Mouse (Mus musculus) cortical plate, adult 2 months (tissue): ENCODE results near the gene Neurl2. TPM values are rescaled to one million over a fixed set of nuclear protein-coding genes. Genes with fewer than 3 reads are reported as not detected.
"Not testable (repeated sequence)": the region's sequence is repeated elsewhere in the genome, so short reads cannot be mapped to it uniquely, and the experiment has no call there.

Source experiments
- H3K27ac ChIP-seq: fragments of 200-500 bp; 2 replicates; pipeline ENCODE4 v1.5.1; 2012; ENCODE audit warnings: low read length, control low read depth, inconsistent platforms; ENCODE audit not compliant: insufficient read depth
- H3K4me1 ChIP-seq: fragments of 200-500 bp; 2 replicates; pipeline ENCODE4 v1.6.1; 2011; ENCODE audit warnings: low read length; ENCODE audit not compliant: control insufficient read depth, insufficient read depth
- H3K4me3 ChIP-seq: fragments of 200-500 bp; 2 replicates; pipeline ENCODE4 v1.5.1; 2011; ENCODE audit warnings: mild to moderate bottlenecking, low read length, control low read depth; ENCODE audit not compliant: insufficient read depth
- CTCF ChIP-seq: fragments of 200-500 bp; IDR thresholded peaks from 2 replicates; pipeline ENCODE4 v1.5.1; 2011; ENCODE audit warnings: mild to moderate bottlenecking, control low read depth, low read length; ENCODE audit not compliant: insufficient read depth; ENCODE audit errors: extremely low read depth
- POLR2A ChIP-seq: fragments of 200-500 bp; IDR thresholded peaks from 2 replicates; pipeline ENCODE4 v1.6.1; 2011; ENCODE audit warnings: mild to moderate bottlenecking, low read length, control low read depth; ENCODE audit not compliant: insufficient read depth; ENCODE audit errors: extremely low read depth
- polyA plus RNA-seq: library from polyadenylated mRNA; depleted of rRNA; stranded (reverse); fragments of >200 nt; gene quantifications from 2 replicates; pipeline ENCODE4 v1.2.3, GENCODE M21; 2012

Neurl2 gene
- polyA plus RNA-seq, 1 experiment = 5.0 TPM

GRCm38 (mm10) chr2:164871602-164872303, 38.5 kb upstream of the Neurl2 start:
- Histone ChIP-seq H3K4me3 (no peak overlapping the region), H3K4me1 (no peaks in the 10 kb centered on the region), H3K27ac (no peak overlapping the region)
- TF ChIP-seq CTCF (no peak), POLR2A (no peak)

GRCm38 (mm10) chr2:164868491-164868890, 35.2 kb upstream of the Neurl2 start:
- H3K27ac ChIP-seq = no peak overlapping the region
- H3K4me1 ChIP-seq = 0 out of 2 replicates have a peak, but pooled peaks cover 2% of the 10 kb centered on the region
- no peak for TF ChIP-seq POLR2A
- TF ChIP-seq CTCF = no peak
- no peak overlapping the region for H3K4me3 ChIP-seq

GRCm38 (mm10) chr2:164867566-164867965, 34.3 kb upstream of the Neurl2 start:
- Histone ChIP-seq H3K4me1 (0 out of 2 replicates have a peak, but pooled peaks cover 2% of the 10 kb centered on the region), H3K4me3 (no peak overlapping the region), H3K27ac (no peak overlapping the region)
- TF ChIP-seq CTCF = peak; percentile 22; the same call in 1 of the 2 replicates
- no peak for TF ChIP-seq POLR2A

GRCm38 (mm10) chr2:164866741-164867551, 33.7 kb upstream of the Neurl2 start:
- H3K27ac ChIP-seq = peak overlapping the region; percentile 64
- H3K4me1 ChIP-seq = 0 out of 2 replicates have a peak, but pooled peaks cover 2% of the 10 kb centered on the region
- H3K4me3 ChIP-seq = no peak overlapping the region
- no peak for TF ChIP-seq CTCF
- no peak for TF ChIP-seq POLR2A

GRCm38 (mm10) chr2:164864593-164864992, 31.3 kb upstream of the Neurl2 start:
- no peak overlapping the region for H3K4me3 ChIP-seq
- 0 out of 2 replicates have a peak, but pooled peaks cover 2% of the 10 kb centered on the region for H3K4me1 ChIP-seq
- TF ChIP-seq CTCF (no peak), POLR2A (no peak)
- H3K27ac ChIP-seq = no peak overlapping the region

- not testable (repeated sequence) for H3K4me3 ChIP-seq, H3K4me1 ChIP-seq, H3K27ac ChIP-seq
These were observed 30.2 kb upstream of the Neurl2 start for GRCm38 (mm10) chr2:164863411-164863810.

GRCm38 (mm10) chr2:164862179-164862861, 29.1 kb upstream of the Neurl2 start:
- peaks cover 2% of the 10 kb centered on the region; the same call in 1 of the 2 replicates for H3K4me1 ChIP-seq
- no peak overlapping the region for H3K27ac ChIP-seq
- no peak overlapping the region for H3K4me3 ChIP-seq
- no peak for TF ChIP-seq CTCF
- no peak for TF ChIP-seq POLR2A

GRCm38 (mm10) chr2:164861094-164861493, 27.8 kb upstream of the Neurl2 start:
- Histone ChIP-seq H3K4me1 (no peaks in the 10 kb centered on the region; the same call in 1 of the 2 replicates), H3K27ac (no peak overlapping the region), H3K4me3 (no peak overlapping the region)
- TF ChIP-seq CTCF (no peak), POLR2A (no peak)

- TF ChIP-seq POLR2A = no peak
- no peak overlapping the region for H3K4me3 ChIP-seq
- H3K27ac ChIP-seq = no peak overlapping the region
- no peaks in the 10 kb centered on the region; the same call in 1 of the 2 replicates for H3K4me1 ChIP-seq
These were observed 26.6 kb upstream of the Neurl2 start for GRCm38 (mm10) chr2:164859640-164860432.
